Mouse (Mus musculus) embryonic fibroblast, embryonic 13.5 days (primary cell): ENCODE data around the gene Rbm6.

Experiments
- CTCF ChIP-seq: IDR thresholded peaks from 2 replicates; pipeline ENCODE4 v1.5.1; 2011; ENCODE audit warnings: mild to moderate bottlenecking, control low read depth, low read length, moderate library complexity, borderline replicate concordance; ENCODE audit not compliant: insufficient read depth
- POLR2A ChIP-seq: IDR thresholded peaks from 2 replicates; pipeline ENCODE4 v1.6.1; 2011; ENCODE audit warnings: low read depth, mild to moderate bottlenecking, control low read depth, low read length, moderate library complexity

- TF ChIP-seq CTCF (no peak), POLR2A (no peak)
Observed at GRCm38 (mm10) chr9:107848922-107849321, 24.1 kb downstream of the Rbm6 start.
